Mouse (Mus musculus): ENCODE data around the gene Maml2. TPM values are rescaled to one million over a fixed set of nuclear protein-coding genes. Genes with fewer than 3 reads are reported as not detected.

Maml2 gene
- polyA plus RNA-seq, 1 experiment from 2014 or later, result 9.9 TPM

DNA sequence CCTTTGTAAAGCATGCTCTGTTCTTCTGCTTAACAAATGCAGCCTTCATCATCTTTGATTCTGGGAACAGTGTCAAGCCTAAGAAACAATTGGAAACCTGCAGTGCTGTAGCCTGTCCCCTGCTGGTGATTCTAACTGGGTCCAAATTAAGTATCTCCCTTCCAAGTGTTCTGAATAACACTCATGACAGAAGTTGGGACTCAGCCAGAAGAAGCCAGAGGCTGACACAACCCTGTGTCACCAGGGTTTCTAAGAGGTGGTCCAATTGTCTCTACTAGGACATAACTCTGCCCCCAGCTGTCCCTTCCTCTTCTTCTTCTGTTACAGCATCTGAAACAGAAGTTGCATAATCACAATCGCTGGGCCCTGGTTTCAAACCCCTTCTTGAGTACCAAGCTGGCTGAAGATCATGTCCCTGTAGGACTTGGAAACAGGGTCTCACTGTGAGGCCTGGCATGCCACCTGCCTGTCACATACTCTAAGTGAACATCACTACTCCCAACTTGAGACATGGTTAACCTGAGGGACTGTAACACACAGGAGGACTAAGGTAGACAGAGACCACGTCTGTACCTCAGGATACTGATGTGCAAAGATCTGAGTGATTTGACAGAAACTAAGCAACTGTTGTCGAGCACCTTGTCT is 373.5 kb downstream of the Maml2 start:
- ATAC-seq, result peak; percentile 36; the same call in 1 of the 2 replicates
- Histone ChIP-seq H3K4me2 (ENCODE audit: low read length) (no peak overlapping the region), H3K9me3 (replicated peaks; ENCODE audit: control insufficient read depth, low read length, poor library complexity, severe bottlenecking) (no peaks in the 10 kb centered on the region), H3K9ac (ENCODE audit: low read depth, low read length) (no peak overlapping the region), H3K36me3 (ENCODE audit: control insufficient read depth, insufficient read depth, low read length) (no peaks in the 10 kb centered on the region), H3K4me3 (ENCODE audit: low read depth, low read length) (no peak overlapping the region), H3K27ac (ENCODE audit: low read length) (no peak overlapping the region), H3K4me1 (ENCODE audit: control insufficient read depth, insufficient read depth, low read length) (0 out of 2 replicates have a peak, but pooled peaks cover 2% of the 10 kb centered on the region), H3K27me3 (ENCODE audit: control insufficient read depth, insufficient read depth, low read depth, low read length) (no peaks in the 10 kb centered on the region)
- 78% methylated on average over 3 of the region's 3 CpGs for WGBS

- Histone ChIP-seq H3K9me3 (replicated peaks; ENCODE audit: control insufficient read depth, low read length, poor library complexity, severe bottlenecking) (no peaks in the 10 kb centered on the region), H3K36me3 (ENCODE audit: control insufficient read depth, insufficient read depth, low read length) (no peaks in the 10 kb centered on the region), H3K27me3 (ENCODE audit: control insufficient read depth, insufficient read depth, low read depth, low read length) (no peaks in the 10 kb centered on the region), H3K9ac (ENCODE audit: low read depth, low read length) (no peak overlapping the region), H3K4me1 (ENCODE audit: control insufficient read depth, insufficient read depth, low read length) (no peaks in the 10 kb centered on the region), H3K27ac (ENCODE audit: low read length) (no peak overlapping the region), H3K4me2 (ENCODE audit: low read length) (no peak overlapping the region), H3K4me3 (ENCODE audit: low read depth, low read length) (no peak overlapping the region)
- WGBS, result 92% methylated on average over 2 of the region's 2 CpGs
- no peak for ATAC-seq
Observed at GRCm38 (mm10) chr9:13673304-13673703, 375.5 kb downstream of the Maml2 start.

GRCm38 (mm10) chr9:13678026-13678425 is 380.3 kb downstream of the Maml2 start:
- H3K36me3 ChIP-seq (ENCODE audit: control insufficient read depth, insufficient read depth, low read length), result no peaks in the 10 kb centered on the region
- no peak overlapping the region for H3K9ac ChIP-seq (ENCODE audit: low read depth, low read length)
- H3K4me3 ChIP-seq (ENCODE audit: low read depth, low read length), result no peak overlapping the region
- no peaks in the 10 kb centered on the region for H3K9me3 ChIP-seq (replicated peaks; ENCODE audit: control insufficient read depth, low read length, poor library complexity, severe bottlenecking)
- no peak overlapping the region for H3K4me2 ChIP-seq (ENCODE audit: low read length)
- WGBS, result 89% methylated on average over 2 of the region's 2 CpGs
- no peak overlapping the region for H3K27ac ChIP-seq (ENCODE audit: low read length)
- no peaks in the 10 kb centered on the region for H3K27me3 ChIP-seq (ENCODE audit: control insufficient read depth, insufficient read depth, low read depth, low read length)
- no peak for ATAC-seq
- peaks cover 4% of the 10 kb centered on the region; the same call in 1 of the 2 replicates for H3K4me1 ChIP-seq (ENCODE audit: control insufficient read depth, insufficient read depth, low read length)

DNA sequence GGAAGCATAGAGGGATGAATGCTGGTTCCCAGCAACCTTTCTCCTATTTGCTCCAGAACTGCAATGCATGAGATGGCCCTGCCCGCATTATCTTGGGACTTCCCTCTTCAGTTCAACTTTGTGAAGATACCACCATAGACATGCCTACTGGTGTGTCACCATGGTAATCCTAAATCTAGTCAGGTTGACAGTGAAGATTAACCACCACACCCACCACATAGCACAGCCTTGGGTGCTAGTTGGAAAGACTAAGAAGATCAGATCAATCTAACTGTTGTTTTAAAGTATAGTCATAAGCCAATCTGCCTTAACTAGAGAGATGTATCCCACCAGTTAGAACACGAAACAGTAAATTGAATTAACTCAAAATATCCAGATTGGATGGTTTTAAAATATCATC is 381.9 kb downstream of the Maml2 start:
- H3K27ac ChIP-seq (ENCODE audit: low read length), result no peak overlapping the region
- WGBS, result 97% methylated on average over 2 of the region's 2 CpGs
- ATAC-seq, result no peak
- no peak overlapping the region for H3K4me2 ChIP-seq (ENCODE audit: low read length)
- H3K9me3 ChIP-seq (replicated peaks; ENCODE audit: control insufficient read depth, low read length, poor library complexity, severe bottlenecking), result no peaks in the 10 kb centered on the region
- H3K4me3 ChIP-seq (ENCODE audit: low read depth, low read length), result no peak overlapping the region
- H3K36me3 ChIP-seq (ENCODE audit: control insufficient read depth, insufficient read depth, low read length), result no peaks in the 10 kb centered on the region
- peaks cover 4% of the 10 kb centered on the region; the same call in 1 of the 2 replicates for H3K4me1 ChIP-seq (ENCODE audit: control insufficient read depth, insufficient read depth, low read length)
- H3K27me3 ChIP-seq (ENCODE audit: control insufficient read depth, insufficient read depth, low read depth, low read length), result no peaks in the 10 kb centered on the region
- no peak overlapping the region for H3K9ac ChIP-seq (ENCODE audit: low read depth, low read length)

DNA sequence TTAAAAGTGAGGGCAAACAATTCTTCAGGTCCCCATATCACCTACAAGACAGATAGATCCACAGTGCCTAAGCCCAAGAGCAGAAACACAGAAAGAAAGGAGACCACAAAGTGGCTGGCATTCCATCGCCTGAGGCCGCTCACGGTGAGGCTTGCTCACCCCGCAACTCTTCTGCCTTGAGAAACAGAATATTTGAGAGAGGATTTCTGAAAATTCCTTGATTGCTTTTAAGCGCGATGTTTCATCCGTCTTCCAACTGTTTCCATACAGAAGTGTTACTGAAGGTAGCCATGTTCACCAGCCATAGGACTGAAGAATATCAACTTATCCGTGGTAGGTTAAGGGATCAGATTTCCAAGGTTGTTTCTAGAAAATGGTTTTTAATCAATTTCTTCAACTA is 383.4 kb downstream of the Maml2 start:
- H3K9me3 ChIP-seq (replicated peaks; ENCODE audit: control insufficient read depth, low read length, poor library complexity, severe bottlenecking), result no peaks in the 10 kb centered on the region
- peaks cover 4% of the 10 kb centered on the region; the same call in 1 of the 2 replicates for H3K4me1 ChIP-seq (ENCODE audit: control insufficient read depth, insufficient read depth, low read length)
- no peaks in the 10 kb centered on the region for H3K27me3 ChIP-seq (ENCODE audit: control insufficient read depth, insufficient read depth, low read depth, low read length)
- no peak overlapping the region for H3K9ac ChIP-seq (ENCODE audit: low read depth, low read length)
- H3K36me3 ChIP-seq (ENCODE audit: control insufficient read depth, insufficient read depth, low read length), result no peaks in the 10 kb centered on the region
- no peak overlapping the region for H3K4me3 ChIP-seq (ENCODE audit: low read depth, low read length)
- H3K4me2 ChIP-seq (ENCODE audit: low read length), result peak overlapping the region; percentile 31
- H3K27ac ChIP-seq (ENCODE audit: low read length), result peak overlapping the region; percentile 63
- WGBS, result 79% methylated on average over 8 of the region's 8 CpGs
- no peak for ATAC-seq

DNA sequence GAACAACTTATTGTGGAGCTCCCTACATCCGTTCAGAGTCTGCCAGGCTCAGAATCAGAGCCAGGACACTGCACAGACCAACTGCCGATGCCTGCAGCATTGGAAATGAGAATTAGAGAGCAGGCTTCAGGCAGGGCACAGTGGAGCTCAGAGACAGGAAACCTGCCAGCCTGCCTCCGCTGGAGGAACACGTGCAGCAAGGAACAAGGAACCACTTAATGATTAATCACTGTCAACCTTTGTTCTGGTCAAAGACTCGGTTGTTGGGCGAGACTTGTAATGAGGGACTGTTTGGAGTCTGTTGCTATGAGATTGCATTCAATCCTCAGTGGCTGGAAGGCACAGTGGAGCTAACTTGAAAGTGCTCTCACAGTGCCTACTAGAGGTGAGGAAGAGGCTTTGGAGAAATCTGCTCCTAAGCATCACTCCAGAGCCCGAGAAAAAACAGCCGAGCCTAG is 383.9 kb downstream of the Maml2 start:
- Histone ChIP-seq H3K36me3 (ENCODE audit: control insufficient read depth, insufficient read depth, low read length) (no peaks in the 10 kb centered on the region), H3K4me2 (ENCODE audit: low read length) (peak overlapping the region; percentile 31), H3K27me3 (ENCODE audit: control insufficient read depth, insufficient read depth, low read depth, low read length) (no peaks in the 10 kb centered on the region), H3K4me3 (ENCODE audit: low read depth, low read length) (no peak overlapping the region), H3K9ac (ENCODE audit: low read depth, low read length) (no peak overlapping the region), H3K27ac (ENCODE audit: low read length) (peak overlapping the region; percentile 63; the same call in 1 of the 2 replicates), H3K9me3 (replicated peaks; ENCODE audit: control insufficient read depth, low read length, poor library complexity, severe bottlenecking) (no peaks in the 10 kb centered on the region), H3K4me1 (ENCODE audit: control insufficient read depth, insufficient read depth, low read length) (peaks cover 4% of the 10 kb centered on the region; the same call in 1 of the 2 replicates)
- ATAC-seq, result peak; percentile 90
- WGBS, result 16% methylated on average over 8 of the region's 8 CpGs

DNA sequence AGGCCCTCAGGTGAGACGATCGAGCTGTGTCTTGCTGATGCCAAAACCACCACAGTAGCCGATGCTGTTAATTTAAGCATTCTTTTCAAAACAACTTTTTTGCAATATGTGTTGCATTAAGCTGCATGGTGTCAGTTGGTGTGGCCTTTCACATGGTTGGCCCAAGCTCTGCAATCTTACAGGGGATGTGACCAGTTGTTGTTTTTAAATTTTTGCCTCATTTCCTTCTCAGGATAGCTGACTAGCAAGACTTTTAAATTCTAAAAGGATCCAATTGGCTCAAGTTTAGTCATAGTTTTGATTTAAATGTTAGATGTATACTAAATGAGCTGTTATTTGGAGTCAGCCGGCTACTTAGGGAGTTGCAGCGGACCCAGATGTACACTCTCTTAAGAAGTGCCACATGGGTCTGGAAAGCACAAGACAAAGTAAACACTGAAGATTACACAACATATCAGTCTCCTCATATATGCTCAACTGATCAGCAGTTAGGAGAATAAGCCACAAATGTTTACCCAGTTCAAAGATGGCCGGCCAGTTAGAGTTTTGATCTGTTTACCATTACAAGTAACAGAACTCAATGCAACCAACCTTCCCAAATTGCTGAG is 386.7 kb downstream of the Maml2 start:
- Histone ChIP-seq H3K27ac (ENCODE audit: low read length) (no peak overlapping the region), H3K4me2 (ENCODE audit: low read length) (no peak overlapping the region), H3K9me3 (replicated peaks; ENCODE audit: control insufficient read depth, low read length, poor library complexity, severe bottlenecking) (no peaks in the 10 kb centered on the region), H3K27me3 (ENCODE audit: control insufficient read depth, insufficient read depth, low read depth, low read length) (no peaks in the 10 kb centered on the region), H3K4me1 (ENCODE audit: control insufficient read depth, insufficient read depth, low read length) (peaks cover 12% of the 10 kb centered on the region), H3K4me3 (ENCODE audit: low read depth, low read length) (no peak overlapping the region), H3K36me3 (ENCODE audit: control insufficient read depth, insufficient read depth, low read length) (no peaks in the 10 kb centered on the region), H3K9ac (ENCODE audit: low read depth, low read length) (no peak overlapping the region)
- 93% methylated on average over 6 of the region's 6 CpGs for WGBS
- no peak for ATAC-seq

DNA sequence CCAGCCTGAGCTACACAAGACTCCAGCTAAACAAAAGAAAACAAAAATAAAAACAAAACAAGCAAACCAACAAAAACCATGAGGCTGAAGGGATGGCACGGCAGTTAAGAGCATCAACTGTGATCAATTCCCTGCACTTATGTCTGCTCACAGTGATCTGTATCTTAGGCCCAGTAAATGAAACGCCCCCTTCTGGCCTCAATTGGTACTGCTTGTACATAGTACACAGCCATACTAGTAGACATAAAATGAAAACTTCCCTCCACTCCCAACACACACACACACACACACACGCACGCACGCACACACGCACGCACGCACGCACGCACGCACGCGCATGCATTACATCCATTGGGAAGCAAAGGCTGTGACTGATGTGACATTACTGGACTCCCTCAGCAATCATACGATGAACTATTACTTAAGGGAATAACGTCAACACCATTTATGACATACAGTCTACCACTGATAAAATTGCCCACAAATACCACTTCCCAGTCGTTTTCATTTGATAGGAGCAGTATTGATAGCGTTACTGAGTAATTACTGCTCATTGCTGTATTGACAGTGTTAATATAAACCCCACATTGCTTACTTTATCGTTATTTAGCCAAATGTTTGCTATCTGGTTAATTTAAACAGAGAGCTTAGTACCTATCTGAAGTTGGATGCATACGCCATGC is 389.4 kb downstream of the Maml2 start:
- H3K4me2 ChIP-seq (ENCODE audit: low read length), result no peak overlapping the region
- H3K9ac ChIP-seq (ENCODE audit: low read depth, low read length), result no peak overlapping the region
- WGBS, result 92% methylated on average over 19 of the region's 19 CpGs
- H3K27me3 ChIP-seq (ENCODE audit: control insufficient read depth, insufficient read depth, low read depth, low read length), result no peaks in the 10 kb centered on the region
- no peaks in the 10 kb centered on the region for H3K36me3 ChIP-seq (ENCODE audit: control insufficient read depth, insufficient read depth, low read length)
- H3K27ac ChIP-seq (ENCODE audit: low read length), result no peak overlapping the region
- no peak for ATAC-seq
- no peaks in the 10 kb centered on the region for H3K9me3 ChIP-seq (replicated peaks; ENCODE audit: control insufficient read depth, low read length, poor library complexity, severe bottlenecking)
- peaks cover 16% of the 10 kb centered on the region for H3K4me1 ChIP-seq (ENCODE audit: control insufficient read depth, insufficient read depth, low read length)
- H3K4me3 ChIP-seq (ENCODE audit: low read depth, low read length), result no peak overlapping the region

- Histone ChIP-seq H3K9ac (ENCODE audit: low read depth, low read length) (no peak overlapping the region), H3K4me1 (ENCODE audit: control insufficient read depth, insufficient read depth, low read length) (peaks cover 16% of the 10 kb centered on the region), H3K4me2 (ENCODE audit: low read length) (no peak overlapping the region), H3K36me3 (ENCODE audit: control insufficient read depth, insufficient read depth, low read length) (no peaks in the 10 kb centered on the region), H3K4me3 (ENCODE audit: low read depth, low read length) (no peak overlapping the region), H3K27ac (ENCODE audit: low read length) (no peak overlapping the region), H3K9me3 (replicated peaks; ENCODE audit: control insufficient read depth, low read length, poor library complexity, severe bottlenecking) (no peaks in the 10 kb centered on the region), H3K27me3 (ENCODE audit: control insufficient read depth, insufficient read depth, low read depth, low read length) (no peaks in the 10 kb centered on the region)
- ATAC-seq, result no peak
- 74% methylated on average over 9 of the region's 9 CpGs for WGBS
Observed at GRCm38 (mm10) chr9:13688997-13689396, 391.2 kb downstream of the Maml2 start.

Measured in midbrain, embryonic 16.5 days (tissue).